In the genomic region with DNA sequence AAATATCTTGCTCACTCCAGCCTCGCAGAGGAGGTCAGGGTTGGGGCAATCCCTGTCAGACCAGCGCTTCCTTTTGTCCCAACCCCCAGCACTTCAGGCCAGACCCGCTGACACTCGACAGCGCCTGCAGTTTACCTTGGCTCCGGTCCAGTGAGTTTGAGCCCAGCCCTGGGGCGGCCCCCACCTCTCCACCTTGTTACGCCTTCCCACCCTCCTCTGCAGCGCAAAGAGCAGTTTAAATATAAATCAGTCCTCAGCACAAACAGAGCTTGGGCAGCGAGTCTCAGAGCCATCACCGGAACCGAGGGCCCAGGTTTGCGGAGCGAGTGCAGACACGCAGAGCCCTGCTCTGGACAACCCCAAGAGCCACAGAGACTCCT, we compare ENCODE assay signal across 8 mouse cellular contexts. TPM values are rescaled to one million over a fixed set of nuclear protein-coding genes. Genes with fewer than 3 reads are reported as not detected.
DNase-seq lines count a peak whose midpoint lies in the region; ATAC-seq and TF ChIP-seq lines count a peak whose summit lies in the region.

No protein-coding gene starts in this region.

- H3K27me3 ChIP-seq in heart, embryonic 11.5 days (ENCODE audit: control insufficient read depth, insufficient read depth, low read length), result 0 out of 2 replicates have a peak, but pooled peaks cover 3% of the 10 kb centered on the region
- H3K27me3 ChIP-seq in lung, embryonic 14.5 days (ENCODE audit: insufficient read depth, low read length), result peaks cover 6% of the 10 kb centered on the region
- no peaks in the 10 kb centered on the region for H3K27me3 ChIP-seq in stomach, embryonic 15.5 days (replicated peaks)

- peak; percentile 84 for ATAC-seq in heart, embryonic 11.5 days (replicated peaks; ENCODE audit: insufficient number of reproducible peaks, low FRiP score, low TSS enrichment)
- ATAC-seq in lung, embryonic 14.5 days (ENCODE audit: insufficient read depth), result peak; percentile 89
- peak; percentile 91 for ATAC-seq in stomach, embryonic 15.5 days (ENCODE audit: insufficient read depth, low FRiP score, low read depth)
- ATAC-seq in inflammation-experienced regulatory T-cells, adult 6 months, result no peak

- WGBS in heart, embryonic 11.5 days (ENCODE audit: insufficient replicate concordance), result under 1% methylated on average over 15 of the region's 15 CpGs
- WGBS in lung, embryonic 14.5 days, result 1% methylated on average over 15 of the region's 15 CpGs
- WGBS in stomach, embryonic 15.5 days, result 2% methylated on average over 15 of the region's 15 CpGs

- peaks cover 16% of the 10 kb centered on the region for H3K4me1 ChIP-seq in heart, embryonic 11.5 days (ENCODE audit: control insufficient read depth, insufficient read depth, low read length)
- H3K4me1 ChIP-seq in lung, embryonic 14.5 days (ENCODE audit: insufficient read depth), result peaks cover 8% of the 10 kb centered on the region; the same call in 1 of the 2 replicates
- peaks cover 11% of the 10 kb centered on the region for H3K4me1 ChIP-seq in stomach, embryonic 15.5 days

- no peaks in the 10 kb centered on the region for H3K9me3 ChIP-seq in heart, embryonic 11.5 days (replicated peaks; ENCODE audit: control insufficient read depth, low read length)
- no peaks in the 10 kb centered on the region for H3K9me3 ChIP-seq in lung, embryonic 14.5 days (ENCODE audit: low read depth, low read length)
- H3K9me3 ChIP-seq in stomach, embryonic 15.5 days, result no peaks in the 10 kb centered on the region

- no peak for TF ChIP-seq CTCF in layer of hippocampus, adult 2 months (conservative IDR thresholded peaks at IDR 0.05)
- no peak for TF ChIP-seq CTCF in lung, embryonic 14.5 days (IDR thresholded peaks at IDR 0.05; ENCODE audit: low read depth)

- no peak for DNase-seq in layer of hippocampus, adult 2 months (ENCODE audit: low spot score in 2 of 2)
- no peak for DNase-seq in layer of hippocampus, adult 11-12 months (ENCODE audit: low spot score)
- peak; percentile 37 for DNase-seq in embryo, embryonic 9.5 days (ENCODE audit: extremely low spot score)
- peak; percentile 85 for DNase-seq in kidney, adult 9 months
- DNase-seq in lung, embryonic 14.5 days, result peak; percentile 87

- peak overlapping the region; percentile 95 for H3K4me2 ChIP-seq in heart, embryonic 11.5 days
- peak overlapping the region; percentile 95 for H3K4me2 ChIP-seq in lung, embryonic 14.5 days
- H3K4me2 ChIP-seq in stomach, embryonic 15.5 days, result peak overlapping the region; percentile 94

- peak overlapping the region; percentile 77 for H3K9ac ChIP-seq in heart, embryonic 11.5 days (ENCODE audit: low read depth, low read length)
- peak overlapping the region; percentile 61 for H3K9ac ChIP-seq in lung, embryonic 14.5 days
- peak overlapping the region; percentile 62; the same call in 1 of the 2 replicates for H3K9ac ChIP-seq in stomach, embryonic 15.5 days

- peak overlapping the region; percentile 42; the same call in 1 of the 2 replicates for H3K4me3 ChIP-seq in layer of hippocampus, adult 2 months
- peak overlapping the region; percentile 52 for H3K4me3 ChIP-seq in heart, embryonic 11.5 days (ENCODE audit: low read depth, low read length)
- peak overlapping the region; percentile 49 for H3K4me3 ChIP-seq in lung, embryonic 14.5 days (ENCODE audit: low read depth, low read length)
- H3K4me3 ChIP-seq in stomach, embryonic 15.5 days (replicated peaks), result peak overlapping the region; percentile 53

- no peak overlapping the region for H3K27ac ChIP-seq in layer of hippocampus, adult 2 months
- no peak overlapping the region for H3K27ac ChIP-seq in heart, embryonic 11.5 days (ENCODE audit: low read depth, low read length)
- H3K27ac ChIP-seq in lung, embryonic 14.5 days (ENCODE audit: low read depth), result peak overlapping the region; percentile 86
- peak overlapping the region; percentile 87 for H3K27ac ChIP-seq in stomach, embryonic 15.5 days

- H3K36me3 ChIP-seq in heart, embryonic 11.5 days (ENCODE audit: control insufficient read depth, insufficient read depth, low read length), result no peaks in the 10 kb centered on the region
- H3K36me3 ChIP-seq in lung, embryonic 14.5 days (ENCODE audit: insufficient read depth), result no peaks in the 10 kb centered on the region
- no peaks in the 10 kb centered on the region for H3K36me3 ChIP-seq in stomach, embryonic 15.5 days

RNA-seq across cellular contexts. Expression of a gene that starts 19.2 kb away (rescaled TPM):
- 1 to 10 TPM; 2.0 to 3.2 TPM for total RNA-seq in layer of hippocampus, adult 2 months (2021)
- polyA plus RNA-seq in heart, embryonic 11.5 days (2014; fragmentation: Nextera tagmentation; extraction: Ambion mirVana), result 4.4 and 5.3 TPM in 2 replicates
- polyA plus RNA-seq in lung, embryonic 14.5 days (2014; fragmentation: Nextera tagmentation; extraction: Ambion mirVana), result 15.1 and 15.4 TPM in 2 replicates
- polyA plus RNA-seq in stomach, embryonic 15.5 days (2015; fragmentation: Nextera tagmentation; extraction: Ambion mirVana), result 12.1 and 13.9 TPM in 2 replicates
- polyA plus RNA-seq in inflammation-experienced regulatory T-cells, adult 6 months (2017; shearing (Covaris generic)), result under 1 TPM; 0.20 to 0.71 (median 0.26) TPM

Comparison
In these comparisons a context has a peak if more than half of its experiments do, and no peak if none do; other contexts are left out.
1. DNase-seq: peak in embryo, embryonic 9.5 days (single experiment), kidney, adult 9 months (single experiment) and lung, embryonic 14.5 days (single experiment); none in layer of hippocampus, adult 2 months (0 of 2) and layer of hippocampus, adult 11-12 months (single experiment).
2. H3K27ac ChIP-seq: peak in lung, embryonic 14.5 days (single experiment) and stomach, embryonic 15.5 days (single experiment); none in layer of hippocampus, adult 2 months (single experiment) and heart, embryonic 11.5 days (single experiment).
3. Peak in every context shown above with its lines, with median percentiles within 50 percentile points of each other: H3K4me3 ChIP-seq, H3K4me2 ChIP-seq and H3K9ac ChIP-seq.